Comparison of ENCODE assay signal across 21 mouse cellular contexts in the genomic region with DNA sequence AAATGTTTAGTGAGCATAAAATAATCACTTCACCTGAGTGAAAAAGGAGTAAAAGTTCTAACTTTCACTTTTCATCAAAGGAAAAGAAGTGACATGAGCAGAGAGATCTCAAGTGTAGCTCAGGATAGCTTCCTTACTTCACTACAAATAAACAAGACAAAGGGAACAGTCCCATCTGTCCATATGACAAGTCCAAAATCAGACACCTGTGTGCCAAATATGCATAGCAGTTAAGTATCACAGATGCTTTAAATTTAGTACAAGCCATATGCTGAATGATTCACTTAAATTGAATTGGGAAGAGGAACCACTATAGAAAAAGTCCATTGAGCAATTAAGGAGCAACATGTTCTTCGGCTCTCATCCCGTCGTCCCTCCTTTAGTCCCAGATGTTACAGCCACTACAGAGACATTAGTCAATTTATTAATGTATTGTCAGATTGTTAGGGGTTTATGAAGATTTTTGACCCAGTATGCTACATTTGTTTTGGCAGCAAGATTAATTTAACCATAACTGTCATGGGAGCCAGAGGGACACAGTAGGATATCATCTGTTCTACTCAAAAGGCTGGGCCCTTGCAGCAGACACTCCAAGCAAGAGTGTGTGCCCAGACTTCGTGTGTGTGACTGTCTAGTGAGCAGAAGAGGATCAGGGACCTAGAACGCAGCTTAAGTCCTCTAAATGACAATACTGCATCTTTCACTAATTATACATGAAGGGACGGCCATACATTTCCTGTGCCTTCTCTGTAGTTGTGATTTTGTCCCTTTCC.
DNase-seq lines count a peak whose midpoint lies in the region; ATAC-seq and TF ChIP-seq lines count a peak whose summit lies in the region.
"Had no signal": no experiment of that assay in that cellular context is flagged by ENCODE, and none has a peak within 500 bp of the region (broad histone marks: within the 10 kb centered on the region; RNA-seq: fewer than 3 reads in every experiment).

No protein-coding gene starts in this region.

- no peak for TF ChIP-seq POLR2A in brain, embryonic 14.5 days (IDR thresholded peaks at IDR 0.05; ENCODE audit: borderline replicate concordance, extremely low read depth, insufficient read depth, insufficient read length, poor library complexity, severe bottlenecking)

- H3K36me3 ChIP-seq in forebrain, embryonic 16.5 days (ENCODE audit: control insufficient read depth, insufficient read depth): no peaks in the 10 kb centered on the region
- no peaks in the 10 kb centered on the region for H3K36me3 ChIP-seq in forebrain, embryonic 11.5 days (ENCODE audit: control insufficient read depth, insufficient read depth, low read length)
- H3K36me3 ChIP-seq: embryonic facial prominence, embryonic 10.5 days; heart, embryonic 13.5 days; hindbrain, embryonic 15.5 days had no signal

- no peak overlapping the region for H3K4me2 ChIP-seq in forebrain, embryonic 16.5 days (ENCODE audit: low read length)
- no peak overlapping the region for H3K4me2 ChIP-seq in forebrain, embryonic 11.5 days (ENCODE audit: low read depth, low read length, severe bottlenecking)
- H3K4me2 ChIP-seq: heart, embryonic 13.5 days; hindbrain, embryonic 15.5 days had no signal

- H3K4me3 ChIP-seq in forebrain, embryonic 16.5 days (replicated peaks; ENCODE audit: low read length): no peak overlapping the region
- H3K4me3 ChIP-seq in forebrain, embryonic 11.5 days (ENCODE audit: low read depth, low read length): no peak overlapping the region
- H3K4me3 ChIP-seq: embryonic facial prominence, embryonic 10.5 days; heart, embryonic 13.5 days; hindbrain, embryonic 15.5 days had no signal

- peak; percentile 52; the same call in 1 of the 2 replicates for ATAC-seq in forebrain, embryonic 16.5 days
- no peak for ATAC-seq in forebrain, embryonic 11.5 days (replicated peaks; ENCODE audit: low FRiP score)
- ATAC-seq: activated CD4-positive, CD25-positive, alpha-beta regulatory T cell, adult 4 months; intestine, embryonic 16.5 days; Patski had no signal

- 71% methylated on average over 6 of the region's 6 CpGs for WGBS in forebrain, embryonic 16.5 days
- WGBS in forebrain, embryonic 11.5 days: 85% methylated on average over 6 of the region's 6 CpGs

- intact Hi-C loops in left cerebral cortex, postnatal 36 days (cut with DNase I): no loop called here

- no peak for TF ChIP-seq CTCF in brain, embryonic 14.5 days (IDR thresholded peaks at IDR 0.05; ENCODE audit: borderline replicate concordance, extremely low read depth, insufficient read depth, insufficient read length)

- H3K27me3 ChIP-seq in forebrain, embryonic 16.5 days (replicated peaks; ENCODE audit: control insufficient read depth, insufficient read depth, low read length): no peaks in the 10 kb centered on the region
- H3K27me3 ChIP-seq in forebrain, embryonic 11.5 days (ENCODE audit: control insufficient read depth, insufficient read depth, low read length): no peaks in the 10 kb centered on the region
- H3K27me3 ChIP-seq: CH12.LX; heart, embryonic 13.5 days; hindbrain, embryonic 15.5 days; Patski had no signal

- H3K4me1 ChIP-seq in forebrain, embryonic 16.5 days (replicated peaks; ENCODE audit: control insufficient read depth, insufficient read depth, low read length): no peaks in the 10 kb centered on the region
- H3K4me1 ChIP-seq in forebrain, embryonic 11.5 days (replicated peaks; ENCODE audit: control insufficient read depth, insufficient read depth, low read length): no peaks in the 10 kb centered on the region
- H3K4me1 ChIP-seq: embryonic facial prominence, embryonic 10.5 days; heart, embryonic 13.5 days; hindbrain, embryonic 15.5 days had no signal

- no peaks in the 10 kb centered on the region for H3K9me3 ChIP-seq in forebrain, embryonic 16.5 days (ENCODE audit: control insufficient read depth, low read length)
- no peaks in the 10 kb centered on the region for H3K9me3 ChIP-seq in forebrain, embryonic 11.5 days (ENCODE audit: control insufficient read depth, low read length)
- H3K9me3 ChIP-seq: embryonic facial prominence, embryonic 10.5 days; heart, embryonic 13.5 days; hindbrain, embryonic 15.5 days had no signal

- H3K27ac ChIP-seq in forebrain, embryonic 16.5 days (ENCODE audit: low read length): no peak overlapping the region
- H3K27ac ChIP-seq in forebrain, embryonic 11.5 days (ENCODE audit: low read depth, low read length): no peak overlapping the region
- H3K27ac ChIP-seq: embryonic facial prominence, embryonic 10.5 days; heart, embryonic 13.5 days; hindbrain, embryonic 15.5 days had no signal

- no peak overlapping the region for H3K9ac ChIP-seq in forebrain, embryonic 16.5 days (replicated peaks; ENCODE audit: low read depth, low read length)
- H3K9ac ChIP-seq in forebrain, embryonic 11.5 days (ENCODE audit: low read length): no peak overlapping the region
- H3K9ac ChIP-seq: heart, embryonic 13.5 days; hindbrain, embryonic 15.5 days had no signal

- peak; percentile 3 to 4 for DNase-seq in cerebellum, postnatal 10 days
- DNase-seq in cerebellum, adult 11-12 months: no peak
- DNase-seq in forebrain, embryonic 11.5 days (ENCODE audit: low spot score): no peak
- peak; percentile 1 for DNase-seq in left cerebral cortex, adult 11 months (ENCODE audit: low spot score)
- no peak for DNase-seq in left cerebral cortex, postnatal 36 days (ENCODE audit: low spot score in 2 of 2)
- DNase-seq in brain, embryonic 14.5 days (ENCODE audit: low read depth): peak; percentile 39
- no peak for DNase-seq in thymus, adult 18-20 months
- DNase-seq: adrenal gland, postnatal 14 days; cerebellum, adult 11 months; gastrocnemius, postnatal 36 days; heart, adult 11 months; heart, postnatal 36 days; kidney, adult 2 months had no signal

Comparison
In these comparisons a context has a peak if more than half of its experiments do, and no peak if none do; other contexts are left out.
1. DNase-seq: peak in cerebellum, postnatal 10 days (2 of 2), left cerebral cortex, adult 11 months (single experiment) and brain, embryonic 14.5 days (single experiment); none in cerebellum, adult 11-12 months (single experiment), forebrain, embryonic 11.5 days (single experiment), left cerebral cortex, postnatal 36 days (0 of 2) and thymus, adult 18-20 months (0 of 2).